13 mouse cellular contexts compared by ENCODE assay signal in the genomic region with DNA sequence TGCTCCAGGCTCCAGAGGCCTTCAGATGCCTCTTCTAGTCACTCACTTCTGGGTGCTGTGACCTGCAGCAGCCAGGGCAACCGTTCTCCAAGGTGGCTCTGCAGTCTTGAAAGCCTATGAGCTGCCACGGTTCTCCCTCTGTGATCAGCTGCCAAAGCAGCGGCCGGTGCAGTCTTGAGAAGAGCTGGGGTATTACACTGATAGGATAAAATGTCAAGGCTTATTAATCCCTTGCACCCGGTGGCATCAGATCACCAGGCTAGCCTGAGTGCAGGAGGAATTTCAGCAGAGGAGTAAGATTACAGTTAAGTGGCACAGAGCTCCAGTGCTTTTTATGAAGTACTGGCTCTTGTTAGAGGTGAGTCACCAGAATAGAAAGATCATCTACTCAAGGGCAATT. TPM values are rescaled to one million over a fixed set of nuclear protein-coding genes. Genes with fewer than 3 reads are reported as not detected.
DNase-seq lines count a peak whose midpoint lies in the region; ATAC-seq and TF ChIP-seq lines count a peak whose summit lies in the region.
"Had no signal": no experiment of that assay in that cellular context is flagged by ENCODE, and none has a peak within 500 bp of the region (broad histone marks: within the 10 kb centered on the region; RNA-seq: fewer than 3 reads in every experiment).

No protein-coding gene starts in this region.

- WGBS in kidney, embryonic 16.5 days = 37% methylated on average over 5 of the region's 5 CpGs
- 33% methylated on average over 5 of the region's 5 CpGs for WGBS in kidney, adult 2 months

- ATAC-seq in kidney, embryonic 16.5 days (ENCODE audit: low FRiP score, low TSS enrichment) = peak; percentile 86
- ATAC-seq: liver, embryonic 12.5 days; lung, postnatal 0 days had no signal

- H3K27ac ChIP-seq in kidney, embryonic 16.5 days (ENCODE audit: low read length) = no peak overlapping the region
- H3K27ac ChIP-seq in kidney, adult 2 months (ENCODE audit: insufficient read depth, low read depth, low read length) = no peak overlapping the region
- H3K27ac ChIP-seq: liver, embryonic 12.5 days had no signal

- TF ChIP-seq POLR2A in kidney, adult 2 months (IDR thresholded peaks at IDR 0.05; ENCODE audit: low read depth, low read length) = no peak

- no peaks in the 10 kb centered on the region for H3K9me3 ChIP-seq in kidney, embryonic 16.5 days (ENCODE audit: low read length)
- H3K9me3 ChIP-seq: liver, embryonic 12.5 days had no signal

- intact Hi-C loops in gastrocnemius, postnatal 14 days (cut with DNase I; ENCODE audit: low total_unique reads) = no loop called here

- no peaks in the 10 kb centered on the region for H3K27me3 ChIP-seq in kidney, embryonic 16.5 days (ENCODE audit: insufficient read depth, low read length)
- no peaks in the 10 kb centered on the region for H3K27me3 ChIP-seq in kidney, adult 2 months (replicated peaks; ENCODE audit: control insufficient read depth, insufficient read depth, low read length)
- H3K27me3 ChIP-seq: CH12.LX; liver, embryonic 12.5 days had no signal

- H3K36me3 ChIP-seq in kidney, embryonic 16.5 days (ENCODE audit: insufficient read depth, low read length) = no peaks in the 10 kb centered on the region
- no peaks in the 10 kb centered on the region for H3K36me3 ChIP-seq in kidney, adult 2 months (ENCODE audit: control insufficient read depth, insufficient read depth, low read length)
- H3K36me3 ChIP-seq: liver, embryonic 12.5 days had no signal

- H3K9ac ChIP-seq in kidney, embryonic 16.5 days (replicated peaks; ENCODE audit: low read length) = no peak overlapping the region
- H3K9ac ChIP-seq: liver, embryonic 12.5 days had no signal

- no peak overlapping the region for H3K4me2 ChIP-seq in kidney, embryonic 16.5 days (replicated peaks; ENCODE audit: low read depth, low read length)
- H3K4me2 ChIP-seq: liver, embryonic 12.5 days; midbrain, embryonic 11.5 days had no signal

- no peak for TF ChIP-seq CTCF in kidney, adult 2 months (conservative IDR thresholded peaks at IDR 0.05; ENCODE audit: insufficient read depth, insufficient read length, low read depth, low read length)

- H3K4me3 ChIP-seq in kidney, embryonic 16.5 days (ENCODE audit: low read length) = no peak overlapping the region
- no peak overlapping the region for H3K4me3 ChIP-seq in kidney, adult 2 months (ENCODE audit: insufficient read depth, low read depth, low read length)
- H3K4me3 ChIP-seq: liver, embryonic 12.5 days had no signal

- no peak for DNase-seq in kidney, adult 2 months
- DNase-seq in adrenal gland, postnatal 10 days = peak; percentile 74
- DNase-seq in gastrocnemius, postnatal 14 days = peak; percentile 52
- peak; percentile 48 for DNase-seq in retina, postnatal 1 day
- DNase-seq in layer of hippocampus, postnatal 10 days (ENCODE audit: low spot score in 2 of 2) = no peak
- DNase-seq in testis, postnatal 10 days (ENCODE audit: low spot score) = no peak
- DNase-seq: cerebellum, adult 9-10 months; right cerebral cortex, adult 18-20 months had no signal

- H3K4me1 ChIP-seq in kidney, embryonic 16.5 days (ENCODE audit: insufficient read depth, low read length) = no peaks in the 10 kb centered on the region
- H3K4me1 ChIP-seq in kidney, adult 2 months (ENCODE audit: control insufficient read depth, insufficient read depth, low read length) = no peaks in the 10 kb centered on the region
- H3K4me1 ChIP-seq: liver, embryonic 12.5 days had no signal

RNA-seq across cellular contexts. Expression of a gene that starts 39.4 kb away (rescaled TPM):
- polyA plus RNA-seq in kidney, embryonic 16.5 days (2015; fragmentation: Nextera tagmentation; extraction: Ambion mirVana) = 24.7 and 26.8 TPM in 2 replicates
- polyA plus RNA-seq in kidney, adult 2 months (2012; rRNA removed) = 6.8 and 8.3 TPM in 2 replicates
- total RNA-seq in adrenal gland, postnatal 10 days (2021) = 10 to 100 TPM; 56.8 to 63.0 TPM
- 10 to 100 TPM; 25.7 to 33.3 TPM for total RNA-seq in gastrocnemius, postnatal 14 days (2021)
- 10 to 100 TPM; 16.8 to 17.6 TPM for total RNA-seq in layer of hippocampus, postnatal 10 days (2021)
- total RNA-seq: CH12.LX had no signal

Comparison
In these comparisons a context has a peak if more than half of its experiments do, and no peak if none do; other contexts are left out.
1. DNase-seq: peak in adrenal gland, postnatal 10 days (single experiment), gastrocnemius, postnatal 14 days (single experiment) and retina, postnatal 1 day (single experiment); none in kidney, adult 2 months (single experiment), layer of hippocampus, postnatal 10 days (0 of 2) and testis, postnatal 10 days (single experiment).